Mouse (Mus musculus) adrenal gland, postnatal 25 days (tissue): ENCODE results near the gene Nutf2. TPM values are rescaled to one million over a fixed set of nuclear protein-coding genes. Genes with fewer than 3 reads are reported as not detected.
A peak's percentile ranks its signal among the peaks of the same experiment; 100 is the strongest.

Experiments
- DNase-seq: peaks from one replicate; pipeline ENCODE4 v3.0.0; 2021; ENCODE audit warnings: mixed read lengths
- total RNA-seq: library from RNA; stranded (reverse); gene quantifications from 2 replicates; pipeline ENCODE4 v1.2.3, GENCODE M21; 2021

The Nutf2 gene
- total RNA-seq, 1 experiment from 2014 or later, result 56.0 TPM

GRCm38 (mm10) chr8:105855248-105856167, 4.9 kb upstream of the Nutf2 start:
- peak; percentile 63 for DNase-seq

GRCm38 (mm10) chr8:105856168-105856835, 4.1 kb upstream of the Nutf2 start:
- no peak for DNase-seq

GRCm38 (mm10) chr8:105858495-105858894, 1.9 kb upstream of the Nutf2 start:
- DNase-seq, result no peak

GRCm38 (mm10) chr8:105859314-105859713, 1.1 kb upstream of the Nutf2 start:
- no peak for DNase-seq

- DNase-seq, result no peak
These were observed 1.6 kb downstream of the Nutf2 start for GRCm38 (mm10) chr8:105861951-105862350.

GRCm38 (mm10) chr8:105866364-105867029, 6.1 kb downstream of the Nutf2 start:
- DNase-seq, result no peak

GRCm38 (mm10) chr8:105874301-105874700, 13.9 kb downstream of the Nutf2 start:
- DNase-seq, result no peak

GRCm38 (mm10) chr8:105880754-105881520, 20.6 kb downstream of the Nutf2 start, which contains the start of gene Edc4:
TSS of gene Edc4 (plus strand) at chr8:105880881.
- DNase-seq, result peak; percentile 81

GRCm38 (mm10) chr8:105889756-105890465, 29.5 kb downstream of the Nutf2 start:
- no peak for DNase-seq

GRCm38 (mm10) chr8:105890870-105891269, 30.5 kb downstream of the Nutf2 start:
- DNase-seq, result no peak

- DNase-seq, result peak; percentile 27
These were observed 32.1 kb downstream of the Nutf2 start for GRCm38 (mm10) chr8:105892432-105892831.

GRCm38 (mm10) chr8:105893339-105893738, 33.0 kb downstream of the Nutf2 start, which contains the start of gene Nrn1l:
TSS of gene Nrn1l (plus strand) at chr8:105893567.
- peak; percentile 71 for DNase-seq

GRCm38 (mm10) chr8:105897801-105898480, 37.6 kb downstream of the Nutf2 start:
- DNase-seq, result no peak

GRCm38 (mm10) chr8:105900180-105900940, 40.0 kb downstream of the Nutf2 start, which contains the start of gene Pskh1:
TSS of gene Pskh1 (plus strand) at chr8:105900441.
- peak; percentile 93 for DNase-seq

- no peak for DNase-seq
These were observed 40.7 kb downstream of the Nutf2 start for GRCm38 (mm10) chr8:105900941-105901616.

- DNase-seq, result no peak
These were observed 59.0 kb downstream of the Nutf2 start for GRCm38 (mm10) chr8:105919390-105919789.

- no peak for DNase-seq
These were observed 64.7 kb downstream of the Nutf2 start for GRCm38 (mm10) chr8:105925123-105925522.
